Comparison of ENCODE assay signal across 8 mouse cellular contexts in genomic region chr5:15838108-15838972, GRCm38 (mm10).
A peak's percentile ranks its signal among the peaks of the same experiment; 100 is the strongest.
DNase-seq lines count a peak whose midpoint lies in the region; ATAC-seq lines count a peak whose summit lies in the region.

No protein-coding gene starts in this region.

- no peak overlapping the region for H3K4me3 ChIP-seq in hindbrain, embryonic 15.5 days

- no peaks in the 10 kb centered on the region for H3K4me1 ChIP-seq in hindbrain, embryonic 15.5 days (replicated peaks)

- H3K27ac ChIP-seq in hindbrain, embryonic 15.5 days (replicated peaks), result no peak overlapping the region

- no peaks in the 10 kb centered on the region for H3K36me3 ChIP-seq in hindbrain, embryonic 15.5 days

- H3K27me3 ChIP-seq in hindbrain, embryonic 15.5 days, result no peaks in the 10 kb centered on the region

- peak; percentile 87 for ATAC-seq in hindbrain, embryonic 15.5 days (ENCODE audit: low FRiP score, low read depth)
- no peak for ATAC-seq in monocyte, adult 5-6 weeks (replicated peaks; ENCODE audit: insufficient number of reproducible peaks, low FRiP score, low TSS enrichment, poor library complexity, severe bottlenecking)

- H3K4me2 ChIP-seq in hindbrain, embryonic 15.5 days, result no peak overlapping the region

- H3K9me3 ChIP-seq in hindbrain, embryonic 15.5 days, result no peaks in the 10 kb centered on the region

- WGBS in hindbrain, embryonic 15.5 days, result 33% methylated on average over 17 of the region's 17 CpGs

- DNase-seq in NIH3T3 (ENCODE audit: low read depth), result peak; percentile 88
- DNase-seq in cerebellum, adult 18-20 months, result peak; percentile 78 to 80
- peak; percentile 87 for DNase-seq in forelimb bud, embryonic 11.5 days (ENCODE audit: low read depth, low spot score)
- DNase-seq in layer of hippocampus, postnatal 25 days (ENCODE audit: extremely low spot score in 1 of 2, low spot score in 1 of 2), result peak; percentile 47 to 72
- peak; percentile 53 to 67 for DNase-seq in lung, postnatal 4 days
- peak; percentile 62 for DNase-seq in right cerebral cortex, postnatal 25 days

- H3K9ac ChIP-seq in hindbrain, embryonic 15.5 days, result no peak overlapping the region
